21 mouse cellular contexts compared by ENCODE assay signal in the genomic region with DNA sequence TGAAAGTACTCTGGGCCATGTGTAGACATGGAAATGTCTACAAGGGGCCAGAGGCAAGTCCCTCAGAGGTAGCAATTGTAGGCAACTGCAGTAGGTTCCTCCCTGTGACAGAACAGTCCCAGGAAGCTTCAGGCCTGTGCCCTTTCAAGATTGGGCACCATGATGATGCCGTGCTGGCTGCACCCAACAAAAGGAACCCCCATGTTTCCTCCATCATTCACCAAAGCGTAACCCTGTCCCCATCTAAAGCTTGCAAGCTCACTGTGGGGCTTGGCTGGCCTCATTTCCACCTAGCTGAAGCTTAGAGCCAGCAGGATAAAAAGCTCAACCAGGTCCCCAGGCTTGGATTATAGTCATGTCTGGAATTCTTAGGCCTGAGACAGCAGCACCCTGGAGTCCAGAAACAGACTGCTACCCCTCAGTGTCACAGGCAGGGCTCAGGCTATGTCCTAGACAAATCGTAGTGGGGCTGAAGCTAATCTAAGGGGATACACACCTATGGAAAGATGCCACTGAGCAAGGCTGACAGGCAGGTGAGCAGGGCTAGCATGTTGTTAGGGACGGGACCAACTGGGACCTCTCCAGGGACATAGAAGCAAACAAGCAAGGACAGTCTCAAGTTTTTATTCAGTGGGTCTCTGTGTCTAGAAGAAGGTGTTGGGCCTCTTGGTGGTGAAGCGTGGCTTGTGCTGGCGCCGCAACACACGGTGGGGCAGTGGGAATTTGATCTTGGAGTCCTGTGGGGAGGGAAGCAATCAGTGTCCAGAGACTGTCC. TPM values are rescaled to one million over a fixed set of nuclear protein-coding genes. Genes with fewer than 3 reads are reported as not detected.
DNase-seq lines count a peak whose midpoint lies in the region; ATAC-seq lines count a peak whose summit lies in the region.
"Had no signal": no experiment of that assay in that cellular context is flagged by ENCODE, and none has a peak within 500 bp of the region (broad histone marks: within the 10 kb centered on the region; RNA-seq: fewer than 3 reads in every experiment).

No protein-coding gene starts in this region.

- 88% methylated on average over 8 of the region's 8 CpGs for WGBS in heart, embryonic 13.5 days
- WGBS in midbrain, embryonic 11.5 days: 88% methylated on average over 8 of the region's 8 CpGs
- WGBS in midbrain, embryonic 13.5 days: 93% methylated on average over 8 of the region's 8 CpGs

- peak overlapping the region; percentile 9; the same call in 1 of the 2 replicates for H3K9ac ChIP-seq in heart, embryonic 13.5 days
- no peak overlapping the region for H3K9ac ChIP-seq in midbrain, embryonic 11.5 days (ENCODE audit: low read length)
- H3K9ac ChIP-seq in midbrain, embryonic 13.5 days (replicated peaks): no peak overlapping the region
- H3K9ac ChIP-seq: stomach, embryonic 15.5 days had no signal

- H3K9me3 ChIP-seq in heart, embryonic 13.5 days: 0 out of 2 replicates have a peak, but pooled peaks cover 3% of the 10 kb centered on the region
- no peaks in the 10 kb centered on the region for H3K9me3 ChIP-seq in midbrain, embryonic 11.5 days (ENCODE audit: control insufficient read depth, low read length)
- H3K9me3 ChIP-seq in midbrain, embryonic 13.5 days: no peaks in the 10 kb centered on the region
- H3K9me3 ChIP-seq: hindbrain, embryonic 10.5 days; stomach, embryonic 15.5 days had no signal

- no peak overlapping the region for H3K4me2 ChIP-seq in heart, embryonic 13.5 days
- H3K4me2 ChIP-seq in midbrain, embryonic 11.5 days: no peak overlapping the region
- H3K4me2 ChIP-seq in midbrain, embryonic 13.5 days (replicated peaks): no peak overlapping the region

- peaks cover 29% of the 10 kb centered on the region for H3K4me1 ChIP-seq in heart, embryonic 13.5 days
- peaks cover 13% of the 10 kb centered on the region for H3K4me1 ChIP-seq in midbrain, embryonic 11.5 days (ENCODE audit: control insufficient read depth, insufficient read depth, low read length)
- H3K4me1 ChIP-seq in midbrain, embryonic 13.5 days (replicated peaks): peaks cover 33% of the 10 kb centered on the region

- H3K36me3 ChIP-seq in heart, embryonic 13.5 days: peaks cover 25% of the 10 kb centered on the region
- peaks cover 17% of the 10 kb centered on the region for H3K36me3 ChIP-seq in midbrain, embryonic 11.5 days (ENCODE audit: control insufficient read depth, insufficient read depth, low read length)
- peaks cover 35% of the 10 kb centered on the region for H3K36me3 ChIP-seq in midbrain, embryonic 13.5 days

- no peak overlapping the region for H3K27ac ChIP-seq in heart, embryonic 13.5 days (replicated peaks)
- H3K27ac ChIP-seq in midbrain, embryonic 11.5 days (ENCODE audit: low read depth, low read length): no peak overlapping the region
- H3K27ac ChIP-seq in midbrain, embryonic 13.5 days: no peak overlapping the region
- H3K27ac ChIP-seq: forebrain, embryonic 13.5 days; hindbrain, embryonic 10.5 days; left cerebral cortex, adult 2 months; stomach, embryonic 15.5 days had no signal

- no peak for ATAC-seq in heart, embryonic 13.5 days (ENCODE audit: extremely low read depth, insufficient number of reproducible peaks, low FRiP score, low TSS enrichment)
- no peak for ATAC-seq in midbrain, embryonic 11.5 days (ENCODE audit: low FRiP score)
- no peak for ATAC-seq in midbrain, embryonic 13.5 days
- ATAC-seq: forebrain, embryonic 13.5 days had no signal

- intact Hi-C loops in heart, postnatal 10 days (cut with DNase I): no loop called here

- no peak for DNase-seq in heart, postnatal 10 days
- peak; percentile 84 for DNase-seq in midbrain, embryonic 11.5 days (ENCODE audit: low spot score, missing footprints)
- peak; percentile 47 for DNase-seq in ZHBTc4 (ENCODE audit: low read depth, low spot score)
- no peak for DNase-seq in thymus, adult 18-20 months
- no peak for DNase-seq in right cerebral cortex, postnatal 25 days
- DNase-seq: B cell, adult 2 months; cerebellum, adult 18-20 months; gastrocnemius, postnatal 10 days; kidney, adult 2 months; kidney, postnatal 14 days; lung, postnatal 10 days; right cerebral cortex, postnatal 14 days; thymus, adult 2 months had no signal

- H3K27me3 ChIP-seq in heart, embryonic 13.5 days (replicated peaks): peaks cover 50% of the 10 kb centered on the region
- H3K27me3 ChIP-seq in midbrain, embryonic 11.5 days (ENCODE audit: control insufficient read depth, insufficient read depth, low read length): peaks cover 36% of the 10 kb centered on the region
- peaks cover 52% of the 10 kb centered on the region for H3K27me3 ChIP-seq in midbrain, embryonic 13.5 days

- H3K4me3 ChIP-seq in heart, embryonic 13.5 days: no peak overlapping the region
- no peak overlapping the region for H3K4me3 ChIP-seq in midbrain, embryonic 11.5 days (ENCODE audit: low read depth, low read length)
- no peak overlapping the region for H3K4me3 ChIP-seq in midbrain, embryonic 13.5 days (replicated peaks)
- H3K4me3 ChIP-seq: left cerebral cortex, adult 2 months had no signal

RNA-seq across cellular contexts. Expression of a gene that starts 2.3 kb away (rescaled TPM):
- polyA plus RNA-seq in heart, embryonic 13.5 days (2015; fragmentation: Nextera tagmentation; extraction: Ambion mirVana): 3,040 and 3,097 TPM in 2 replicates
- total RNA-seq in heart, postnatal 10 days (2021): 1,000 to 10,000 TPM; 1,171 to 1,193 TPM
- 2,833 and 3,086 TPM in 2 replicates for polyA plus RNA-seq in midbrain, embryonic 11.5 days (2014; fragmentation: Nextera tagmentation; extraction: Ambion mirVana)
- 2,682 and 2,717 TPM in 2 replicates for polyA plus RNA-seq in midbrain, embryonic 13.5 days (2015; fragmentation: Nextera tagmentation; extraction: Ambion mirVana)

RNA-seq across cellular contexts. Expression of a gene that starts 2.4 kb away (rescaled TPM):
- 0.06 and 0.09 TPM in 2 replicates for polyA plus RNA-seq in heart, embryonic 13.5 days (2015; fragmentation: Nextera tagmentation; extraction: Ambion mirVana)
- under 1 TPM in 1 of 2 experiments, not detected in 1; 0.10 TPM for total RNA-seq in heart, postnatal 10 days (2021)
- polyA plus RNA-seq in midbrain, embryonic 11.5 days (2014; fragmentation: Nextera tagmentation; extraction: Ambion mirVana): 0.61 and 0.77 TPM in 2 replicates
- 0.67 and 0.73 TPM in 2 replicates for polyA plus RNA-seq in midbrain, embryonic 13.5 days (2015; fragmentation: Nextera tagmentation; extraction: Ambion mirVana)
- total RNA-seq: heart, adult 8-10 months; neutrophil, adult 5-6 weeks had no signal

RNA-seq across cellular contexts. Expression of a gene that starts 10.8 kb away (rescaled TPM):
- polyA plus RNA-seq in heart, embryonic 13.5 days (2015; fragmentation: Nextera tagmentation; extraction: Ambion mirVana): 32.5 and 35.0 TPM in 2 replicates
- 10 to 100 TPM; 31.0 to 32.3 TPM for total RNA-seq in heart, postnatal 10 days (2021)
- 31.2 and 35.4 TPM in 2 replicates for polyA plus RNA-seq in midbrain, embryonic 11.5 days (2014; fragmentation: Nextera tagmentation; extraction: Ambion mirVana)
- polyA plus RNA-seq in midbrain, embryonic 13.5 days (2015; fragmentation: Nextera tagmentation; extraction: Ambion mirVana): 61.0 and 62.5 TPM in 2 replicates

RNA-seq across cellular contexts. Expression of a gene that starts 21.2 kb away (rescaled TPM):
- 88.5 and 89.0 TPM in 2 replicates for polyA plus RNA-seq in heart, embryonic 13.5 days (2015; fragmentation: Nextera tagmentation; extraction: Ambion mirVana)
- 10 to 100 TPM; 40.9 to 41.1 TPM for total RNA-seq in heart, postnatal 10 days (2021)
- polyA plus RNA-seq in midbrain, embryonic 11.5 days (2014; fragmentation: Nextera tagmentation; extraction: Ambion mirVana): 161 and 166 TPM in 2 replicates
- 160 TPM in 2 replicates for polyA plus RNA-seq in midbrain, embryonic 13.5 days (2015; fragmentation: Nextera tagmentation; extraction: Ambion mirVana)

RNA-seq across cellular contexts. Expression of a gene that starts 31.9 kb away (rescaled TPM):
- polyA plus RNA-seq in heart, embryonic 13.5 days (2015; fragmentation: Nextera tagmentation; extraction: Ambion mirVana): 1.5 TPM in 2 replicates
- total RNA-seq in heart, postnatal 10 days (2021): 1 to 10 TPM; 3.1 to 3.7 TPM
- polyA plus RNA-seq in midbrain, embryonic 11.5 days (2014; fragmentation: Nextera tagmentation; extraction: Ambion mirVana): 10.9 and 12.4 TPM in 2 replicates
- 19.6 and 26.9 TPM in 2 replicates for polyA plus RNA-seq in midbrain, embryonic 13.5 days (2015; fragmentation: Nextera tagmentation; extraction: Ambion mirVana)
- total RNA-seq: neutrophil, adult 5-6 weeks had no signal

Comparison
In these comparisons a context has a peak if more than half of its experiments do, and no peak if none do; other contexts are left out.
1. DNase-seq: peak in midbrain, embryonic 11.5 days (single experiment) and ZHBTc4 (single experiment); none in heart, postnatal 10 days (0 of 2), thymus, adult 18-20 months (0 of 2) and right cerebral cortex, postnatal 25 days (single experiment).